Mouse (Mus musculus): ENCODE measurements at regions not wholly inside any gene's neighbourhood (a gene's known extent, or its start where the extent isn't known, plus 50 kb on each side); places are given as distances from the start of the nearest gene placed in this dataset.

DNA sequence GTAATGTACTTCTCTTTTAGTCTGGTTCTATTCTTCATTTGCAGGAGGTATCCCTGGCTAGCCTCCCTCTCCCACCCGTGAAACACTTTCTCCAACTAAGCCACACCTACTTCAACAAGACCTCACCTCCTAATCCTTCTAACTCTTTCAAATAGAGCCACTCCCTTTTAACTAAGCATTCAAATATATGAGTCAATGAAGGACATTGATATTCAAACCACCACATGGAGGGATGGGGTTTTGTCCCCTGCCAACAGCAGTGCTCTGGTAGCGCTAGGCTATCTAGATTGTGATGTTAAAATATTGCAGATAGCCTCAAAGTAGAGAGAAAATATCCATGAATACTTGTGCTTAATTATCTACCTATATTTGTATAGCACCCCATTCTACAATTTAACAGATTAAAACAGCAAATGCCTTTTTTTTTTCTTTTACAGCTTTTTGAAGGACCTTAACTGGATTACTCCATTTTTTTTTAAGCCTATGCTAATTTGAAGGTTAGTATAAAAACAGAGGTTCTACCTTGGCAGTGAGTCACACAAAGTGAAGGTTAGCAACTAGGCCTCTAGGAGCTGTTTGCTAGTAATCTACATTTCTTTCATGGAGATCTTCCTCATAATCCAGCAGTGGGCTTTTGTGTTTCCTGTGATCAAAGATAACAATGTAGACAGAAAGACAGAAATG is 736.7 kb downstream of the 5730522E02Rik start:
- Histone ChIP-seq H3K4me2 (ENCODE audit: insufficient read depth, low read depth, poor library complexity, severe bottlenecking) (no peak overlapping the region), H3K36me3 (replicated peaks in 1 of 2; ENCODE audit: control insufficient read depth in 1 of 2, insufficient read depth in 1 of 2, low read length in 1 of 2) (no peaks in the 10 kb centered on the region), H3K79me2 (replicated peaks; ENCODE audit: control insufficient read depth, extremely low read depth, insufficient read depth, poor library complexity, severe bottlenecking) (no peaks in the 10 kb centered on the region), H3K9ac (ENCODE audit: insufficient read depth, low read depth) (no peak overlapping the region), H3K27ac (ENCODE audit: insufficient read depth, low read depth) (no peak overlapping the region), H3K4me1 (ENCODE audit: control insufficient read depth in 1 of 2, insufficient read depth in 2 of 2) (no peaks in the 10 kb centered on the region), H3K27me3 (replicated peaks) (no peaks in the 10 kb centered on the region), H3K9me3 (replicated peaks; ENCODE audit: low read length) (no peaks in the 10 kb centered on the region), H3K4me3 (replicated peaks in 1 of 3; ENCODE audit: low read depth in 2 of 3, low read length in 2 of 3, poor library complexity in 1 of 3) (no peak overlapping the region)
- DNase-seq (ENCODE audit: extremely low read depth): no peak
- dilution Hi-C loops (cut with MboI; ENCODE audit: extremely low pct_ligation_motif_present, extremely low pct_unique_long_range_greater_than_20kb, low sequenced_read_pairs) (no loop called here), in situ Hi-C loops (cut with MboI; ENCODE audit: low pct_ligation_motif_present, low pct_unique_long_range_greater_than_20kb, low sequenced_read_pairs) (no loop called here)
- TF ChIP-seq ETS1 (conservative IDR thresholded peaks at IDR 0.05; ENCODE audit: low read depth, low read length) (no peak), CHD1 (IDR thresholded peaks at IDR 0.05; ENCODE audit: low read depth, low read length) (no peak), UBTF (IDR thresholded peaks at IDR 0.05; ENCODE audit: low read depth, low read length) (no peak), ZC3H11A (IDR thresholded peaks at IDR 0.05; ENCODE audit: low read depth, low read length) (no peak)

DNA sequence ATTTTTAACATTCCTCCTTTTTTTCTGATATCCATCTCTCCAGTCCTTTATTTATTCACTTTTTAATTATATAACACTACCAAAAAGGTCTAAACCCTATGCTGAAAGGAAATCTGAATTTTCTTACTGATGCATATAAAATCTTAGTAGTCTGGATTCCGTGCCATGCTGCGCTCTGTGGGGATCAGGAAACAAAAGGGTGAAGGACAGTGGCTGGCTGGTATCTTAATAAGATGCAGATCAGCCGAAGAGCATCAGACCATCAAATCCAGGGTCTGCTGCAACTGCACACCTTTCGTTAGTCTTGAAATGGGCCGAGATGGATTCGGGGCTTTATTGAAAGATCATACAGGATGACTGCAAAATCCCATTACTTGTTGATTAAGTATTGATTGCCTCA is 740.7 kb downstream of the 5730522E02Rik start:
- no peaks in the 10 kb centered on the region for H3K9me3 ChIP-seq (replicated peaks; ENCODE audit: low read length)
- H3K9ac ChIP-seq (ENCODE audit: insufficient read depth, low read depth): no peak overlapping the region
- in situ Hi-C loops (cut with MboI; ENCODE audit: low pct_ligation_motif_present, low pct_unique_long_range_greater_than_20kb, low sequenced_read_pairs): no loop called here
- no peak overlapping the region for H3K4me2 ChIP-seq (ENCODE audit: insufficient read depth, low read depth, poor library complexity, severe bottlenecking)
- no peak for TF ChIP-seq HCFC1 (IDR thresholded peaks at IDR 0.05; ENCODE audit: low read depth, low read length)
- no peak for TF ChIP-seq TCF12 (IDR thresholded peaks at IDR 0.05; ENCODE audit: low read depth, low read length)
- TF ChIP-seq KAT2A (IDR thresholded peaks at IDR 0.05; ENCODE audit: insufficient replicate concordance, low read length): no peak
- no peak for TF ChIP-seq PAX5 (IDR thresholded peaks at IDR 0.05; ENCODE audit: low read length)
- no peak for TF ChIP-seq TBP (conservative IDR thresholded peaks at IDR 0.05; ENCODE audit: low read depth, low read length)
- TF ChIP-seq ZNF384 (IDR thresholded peaks at IDR 0.05; ENCODE audit: low read depth, low read length): no peak
- TF ChIP-seq EP300 (IDR thresholded peaks at IDR 0.05; ENCODE audit: low read length): no peak
- TF ChIP-seq JUND (conservative IDR thresholded peaks at IDR 0.05; ENCODE audit: low read depth, low read length): no peak
- TF ChIP-seq ZMIZ1 (IDR thresholded peaks at IDR 0.05; ENCODE audit: low read depth, low read length): no peak
- TF ChIP-seq MYC (IDR thresholded peaks at IDR 0.05; ENCODE audit: low read depth, low read length): no peak
- TF ChIP-seq RAD21 (IDR thresholded peaks at IDR 0.05; ENCODE audit: low read depth, low read length): no peak
- no peak for TF ChIP-seq JUN (IDR thresholded peaks at IDR 0.05; ENCODE audit: insufficient read depth, low read depth, low read length)
- TF ChIP-seq CHD1 (IDR thresholded peaks at IDR 0.05; ENCODE audit: low read depth, low read length): no peak
- TF ChIP-seq USF1 (IDR thresholded peaks at IDR 0.05; ENCODE audit: low read depth, low read length): no peak
- no peak for TF ChIP-seq GABPA (IDR thresholded peaks at IDR 0.05; ENCODE audit: insufficient replicate concordance, low read depth, low read length)
- TF ChIP-seq IRF4 (IDR thresholded peaks at IDR 0.05; ENCODE audit: low read depth, low read length): no peak
- no peak for TF ChIP-seq MAX (IDR thresholded peaks at IDR 0.05; ENCODE audit: low read length)
- TF ChIP-seq MXI1 (IDR thresholded peaks at IDR 0.05; ENCODE audit: low read depth, low read length): no peak
- no peak for TF ChIP-seq NELFE (IDR thresholded peaks at IDR 0.05; ENCODE audit: low read depth, low read length)
- H3K27ac ChIP-seq (ENCODE audit: insufficient read depth, low read depth): no peak overlapping the region
- no peaks in the 10 kb centered on the region for H3K79me2 ChIP-seq (replicated peaks; ENCODE audit: control insufficient read depth, extremely low read depth, insufficient read depth, poor library complexity, severe bottlenecking)
- H3K36me3 ChIP-seq (replicated peaks in 1 of 2; ENCODE audit: control insufficient read depth in 1 of 2, insufficient read depth in 1 of 2, low read length in 1 of 2): no peaks in the 10 kb centered on the region
- no peak overlapping the region for H3K4me3 ChIP-seq (replicated peaks in 1 of 3; ENCODE audit: low read depth in 2 of 3, low read length in 2 of 3, poor library complexity in 1 of 3)
- DNase-seq (ENCODE audit: extremely low read depth): no peak
- no peaks in the 10 kb centered on the region for H3K4me1 ChIP-seq (ENCODE audit: control insufficient read depth in 1 of 2, insufficient read depth in 2 of 2)
- dilution Hi-C loops (cut with MboI; ENCODE audit: extremely low pct_ligation_motif_present, extremely low pct_unique_long_range_greater_than_20kb, low sequenced_read_pairs): no loop called here
- no peaks in the 10 kb centered on the region for H3K27me3 ChIP-seq (replicated peaks)

Measured in CH12.LX (cell line).